Mouse (Mus musculus) heart, embryonic 13.5 days (tissue): Measurements from ENCODE around the gene Kcnd2. TPM values are rescaled to one million over a fixed set of nuclear protein-coding genes. Genes with fewer than 3 reads are reported as not detected.

Source experiments
- ATAC-seq: fragments of 200-750 bp; cut with Nextera tagmentation; 2 replicates; pipeline ENCODE4 v1.8.0; 2017; ENCODE audit warnings: moderate TSS enrichment; ENCODE audit not compliant: insufficient number of reproducible peaks, low FRiP score, low TSS enrichment; ENCODE audit errors: extremely low read depth
- H3K27ac ChIP-seq: fragments of 300-500 bp; sonication (generic); replicated peaks from 2 replicates; pipeline ENCODE4 v1.5.1; 2015; ENCODE audit warnings: moderate library complexity, mild to moderate bottlenecking, inconsistent platforms
- H3K27me3 ChIP-seq: fragments of 300-500 bp; sonication (generic); replicated peaks from 2 replicates; pipeline ENCODE4 v1.6.1; 2015; ENCODE audit warnings: mild to moderate bottlenecking, inconsistent platforms
- H3K36me3 ChIP-seq: fragments of 300-500 bp; sonication (generic); 2 replicates; pipeline ENCODE4 v1.6.1; 2015; ENCODE audit warnings: mild to moderate bottlenecking, inconsistent platforms
- H3K4me1 ChIP-seq: fragments of 300-500 bp; sonication (generic); 2 replicates; pipeline ENCODE4 v1.6.1; 2015; ENCODE audit warnings: inconsistent platforms
- H3K4me2 ChIP-seq: fragments of 300-500 bp; sonication (generic); 2 replicates; pipeline ENCODE4 v1.6.1; 2015; ENCODE audit warnings: inconsistent platforms, mild to moderate bottlenecking, moderate library complexity
- H3K4me3 ChIP-seq: fragments of 300-500 bp; sonication (generic); 2 replicates; pipeline ENCODE4 v1.5.1; 2015; ENCODE audit warnings: moderate library complexity, mild to moderate bottlenecking, inconsistent platforms
- H3K9ac ChIP-seq: fragments of 300-500 bp; sonication (generic); 2 replicates; pipeline ENCODE4 v1.6.1; 2015; ENCODE audit warnings: inconsistent platforms, mild to moderate bottlenecking, moderate library complexity
- H3K9me3 ChIP-seq: fragments of 300-500 bp; sonication (generic); 2 replicates; pipeline ENCODE4 v1.6.1; 2016; ENCODE audit warnings: inconsistent platforms
- WGBS: fragments of 180-500 bp; shearing (Covaris S2); methylation state at CpG from one replicate; pipeline ENCODE4 v1.1.7; 2015; ENCODE audit warnings: mixed read lengths; 5-methylcytosine and 5-hydroxymethylcytosine counted together
- polyA plus RNA-seq: library from polyadenylated mRNA; unstranded; fragments of >200 nt; fragmentation: Nextera tagmentation; extraction: Ambion mirVana; gene quantifications from 2 replicates; pipeline ENCODE4 v1.2.1, GENCODE M21; 2015

Gene Kcnd2
- polyA plus RNA-seq, result 1.6 and 2.0 TPM in 2 replicates

DNA sequence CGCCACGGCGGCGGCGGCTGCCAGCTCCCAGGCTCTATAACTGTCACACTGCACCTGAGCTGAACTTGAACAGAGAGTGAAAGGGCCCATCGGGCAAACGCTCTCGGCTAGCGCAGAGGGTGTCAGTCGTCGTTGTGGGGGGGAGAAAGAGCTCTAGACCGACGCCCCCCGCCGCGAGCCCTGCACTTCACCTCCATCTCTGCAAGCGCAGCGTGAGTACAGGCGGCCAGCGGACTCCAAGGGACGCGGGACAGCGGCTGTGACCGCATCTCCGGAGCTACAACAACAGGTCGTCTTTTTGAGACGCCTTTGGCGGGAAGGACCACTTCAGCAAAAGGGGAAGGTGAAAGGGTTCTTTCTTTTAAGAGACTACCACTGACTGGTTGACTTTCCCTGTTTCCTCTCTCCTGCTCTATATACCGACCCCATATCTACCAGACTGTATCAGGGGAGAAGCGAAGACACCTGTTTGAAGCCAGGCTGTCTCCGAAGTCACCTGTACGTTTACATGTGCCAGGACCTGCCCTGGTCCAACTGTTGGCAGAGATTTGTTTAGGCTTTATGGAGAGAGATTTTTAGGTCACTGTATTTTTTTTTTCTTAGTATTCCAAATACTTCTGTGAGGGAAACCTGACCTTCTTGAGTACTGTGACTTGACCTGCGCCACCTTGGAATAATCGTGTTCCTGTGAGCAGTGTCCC lies at the start of gene Kcnd2:
TSS of gene Kcnd2 (plus strand) at position 13 of the 701 bp plus-strand sequence.
- Histone ChIP-seq H3K4me2 (peak within 1 kb of the TSS; percentile 96), H3K9ac (peak within 1 kb of the TSS; percentile 85), H3K4me1 (peaks cover 4% of the 10 kb centered on the region), H3K27ac (0 out of 2 replicates have a peak within 1 kb of the TSS, but pooled peaks have one; percentile 12), H3K9me3 (no peaks in the 10 kb centered on the region), H3K36me3 (no peaks in the 10 kb centered on the region), H3K27me3 (peaks cover 24% of the 10 kb centered on the region), H3K4me3 (peak within 1 kb of the TSS; percentile 80)
- no peak for ATAC-seq
- 10% methylated on average over 33 of the region's 34 CpGs for WGBS

- Histone ChIP-seq H3K27ac (no peak overlapping the region), H3K4me1 (no peaks in the 10 kb centered on the region), H3K27me3 (no peaks in the 10 kb centered on the region), H3K4me2 (no peak overlapping the region), H3K36me3 (no peaks in the 10 kb centered on the region), H3K4me3 (no peak overlapping the region), H3K9ac (no peak overlapping the region), H3K9me3 (no peaks in the 10 kb centered on the region)
- 68% methylated on average over 1 of the region's 1 CpGs for WGBS
- ATAC-seq, result no peak
These were observed 48.7 kb upstream of the Kcnd2 start for GRCm38 (mm10) chr6:21166611-21167010.

- H3K9ac ChIP-seq, result no peak overlapping the region
- 52% methylated on average over 2 of the region's 2 CpGs for WGBS
- no peaks in the 10 kb centered on the region for H3K27me3 ChIP-seq
- H3K27ac ChIP-seq, result no peak overlapping the region
- no peak for ATAC-seq
- no peak overlapping the region for H3K4me2 ChIP-seq
- H3K4me3 ChIP-seq, result no peak overlapping the region
- no peaks in the 10 kb centered on the region for H3K4me1 ChIP-seq
- peaks cover 6% of the 10 kb centered on the region; the same call in 1 of the 2 replicates for H3K9me3 ChIP-seq
- no peaks in the 10 kb centered on the region for H3K36me3 ChIP-seq
These were observed 20.0 kb upstream of the Kcnd2 start for GRCm38 (mm10) chr6:21195341-21195740.

DNA sequence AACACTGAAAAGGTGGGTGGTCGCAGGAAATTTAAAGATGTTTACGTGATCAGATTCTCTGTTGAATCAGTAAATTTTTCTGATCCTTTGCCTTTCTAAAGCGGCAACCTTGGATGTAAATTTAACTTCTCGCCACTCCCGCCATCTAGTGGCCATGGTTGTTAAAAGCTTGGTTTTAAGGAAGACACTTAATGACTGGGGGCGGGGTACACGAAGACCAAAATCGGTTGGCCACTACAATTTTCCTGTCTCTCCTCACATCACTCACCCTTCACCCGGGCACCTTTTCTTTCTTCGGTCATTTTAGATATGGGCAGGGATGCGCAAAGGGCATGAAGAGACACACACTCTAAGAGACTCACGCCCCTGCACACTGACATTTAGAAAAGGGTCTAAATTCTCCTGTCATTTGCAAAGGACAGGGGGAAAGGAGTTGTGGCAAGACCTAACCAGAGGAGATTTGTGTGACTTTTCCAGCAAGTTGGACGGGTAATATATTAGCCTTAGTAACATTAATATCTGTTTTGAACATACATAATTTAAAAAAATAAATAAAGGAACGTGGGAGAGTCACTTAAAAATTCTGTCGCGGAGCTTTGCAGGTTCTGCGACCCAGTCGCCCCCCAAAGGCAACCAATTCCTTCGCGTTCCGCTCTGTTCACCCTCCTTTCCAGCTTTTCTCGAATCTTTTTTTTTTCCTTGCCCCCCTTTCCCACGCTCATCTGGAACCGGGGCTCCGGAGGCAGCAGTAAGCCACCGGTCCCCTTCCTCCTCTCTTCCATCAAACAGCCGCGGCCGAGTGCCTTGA lies 1.2 kb upstream of the Kcnd2 start:
- Histone ChIP-seq H3K9ac (peak overlapping the region; percentile 85), H3K9me3 (no peaks in the 10 kb centered on the region), H3K4me3 (peak overlapping the region; percentile 80), H3K27ac (no peak overlapping the region), H3K27me3 (peaks cover 24% of the 10 kb centered on the region), H3K4me2 (peak overlapping the region; percentile 96), H3K4me1 (peaks cover 4% of the 10 kb centered on the region), H3K36me3 (no peaks in the 10 kb centered on the region)
- 2% methylated on average over 29 of the region's 29 CpGs for WGBS
- no peak for ATAC-seq

GRCm38 (mm10) chr6:21214673-21215490 lies 421 bp upstream of the Kcnd2 start:
- Histone ChIP-seq H3K36me3 (no peaks in the 10 kb centered on the region), H3K27ac (0 out of 2 replicates have a peak overlapping the region, but pooled peaks have one; percentile 12), H3K9me3 (no peaks in the 10 kb centered on the region), H3K4me3 (peak overlapping the region; percentile 80), H3K9ac (peak overlapping the region; percentile 85), H3K27me3 (peaks cover 24% of the 10 kb centered on the region), H3K4me1 (peaks cover 4% of the 10 kb centered on the region), H3K4me2 (peak overlapping the region; percentile 96)
- no peak for ATAC-seq
- WGBS, result under 1% methylated on average over 53 of the region's 83 CpGs

DNA sequence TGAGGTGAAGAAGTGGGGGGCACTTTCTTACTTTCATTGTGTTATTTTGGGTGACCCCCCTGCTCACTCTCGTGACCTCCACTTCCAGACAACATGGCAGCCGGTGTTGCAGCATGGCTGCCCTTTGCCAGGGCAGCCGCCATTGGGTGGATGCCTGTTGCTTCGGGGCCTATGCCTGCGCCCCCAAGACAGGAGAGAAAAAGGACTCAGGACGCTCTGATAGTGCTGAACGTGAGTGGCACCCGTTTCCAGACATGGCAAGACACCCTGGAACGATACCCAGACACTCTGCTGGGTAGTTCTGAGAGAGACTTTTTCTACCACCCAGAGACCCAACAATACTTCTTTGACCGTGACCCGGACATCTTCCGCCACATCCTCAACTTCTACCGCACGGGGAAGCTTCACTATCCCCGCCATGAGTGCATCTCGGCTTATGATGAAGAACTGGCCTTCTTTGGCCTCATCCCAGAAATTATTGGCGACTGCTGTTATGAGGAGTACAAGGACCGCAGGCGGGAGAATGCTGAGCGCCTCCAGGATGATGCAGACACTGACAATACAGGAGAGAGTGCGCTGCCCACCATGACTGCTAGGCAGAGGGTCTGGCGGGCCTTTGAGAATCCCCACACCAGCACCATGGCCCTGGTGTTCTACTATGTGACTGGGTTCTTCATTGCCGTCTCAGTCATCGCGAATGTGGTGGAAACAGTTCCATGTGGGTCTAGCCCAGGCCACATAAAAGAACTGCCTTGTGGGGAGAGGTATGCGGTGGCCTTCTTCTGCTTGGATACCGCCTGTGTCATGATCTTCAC lies 1.1 kb downstream of the Kcnd2 start:
- H3K27ac ChIP-seq, result no peak overlapping the region
- H3K4me1 ChIP-seq, result peaks cover 4% of the 10 kb centered on the region
- no peak overlapping the region for H3K9ac ChIP-seq
- peaks cover 24% of the 10 kb centered on the region for H3K27me3 ChIP-seq
- H3K4me3 ChIP-seq, result no peak overlapping the region
- no peaks in the 10 kb centered on the region for H3K36me3 ChIP-seq
- H3K4me2 ChIP-seq, result peak overlapping the region; percentile 96
- ATAC-seq, result no peak
- 86% methylated on average over 27 of the region's 27 CpGs for WGBS
- no peaks in the 10 kb centered on the region for H3K9me3 ChIP-seq

GRCm38 (mm10) chr6:21217156-21217555 lies 1.9 kb downstream of the Kcnd2 start:
- Histone ChIP-seq H3K36me3 (no peaks in the 10 kb centered on the region), H3K4me1 (peaks cover 4% of the 10 kb centered on the region), H3K4me3 (no peak overlapping the region), H3K27me3 (peaks cover 24% of the 10 kb centered on the region), H3K9ac (no peak overlapping the region), H3K27ac (no peak overlapping the region), H3K9me3 (no peaks in the 10 kb centered on the region), H3K4me2 (no peak overlapping the region)
- no peak for ATAC-seq
- 86% methylated on average over 10 of the region's 10 CpGs for WGBS

GRCm38 (mm10) chr6:21226124-21226523 lies 10.8 kb downstream of the Kcnd2 start:
- peak overlapping the region; percentile 51 for H3K4me2 ChIP-seq
- WGBS, result 84% methylated on average over 4 of the region's 4 CpGs

GRCm38 (mm10) chr6:21259031-21259430 lies 43.7 kb downstream of the Kcnd2 start:
- ATAC-seq, result no peak
- H3K9ac ChIP-seq, result no peak overlapping the region
- H3K4me1 ChIP-seq, result 0 out of 2 replicates have a peak, but pooled peaks cover 2% of the 10 kb centered on the region
- H3K27me3 ChIP-seq, result no peaks in the 10 kb centered on the region
- H3K4me3 ChIP-seq, result no peak overlapping the region
- H3K27ac ChIP-seq, result no peak overlapping the region
- 49% methylated on average over 5 of the region's 5 CpGs for WGBS
- no peak overlapping the region for H3K4me2 ChIP-seq
- H3K36me3 ChIP-seq, result no peaks in the 10 kb centered on the region
- H3K9me3 ChIP-seq, result no peaks in the 10 kb centered on the region

More at GRCm38 (mm10) chr6:21226124-21226523, 10.8 kb downstream of the Kcnd2 start:
- H3K27me3 ChIP-seq, result no peaks in the 10 kb centered on the region
- no peaks in the 10 kb centered on the region for H3K36me3 ChIP-seq
- H3K27ac ChIP-seq, result no peak overlapping the region
- ATAC-seq, result no peak
- H3K9me3 ChIP-seq, result no peaks in the 10 kb centered on the region
- H3K4me3 ChIP-seq, result no peak overlapping the region
- no peak overlapping the region for H3K9ac ChIP-seq
- H3K4me1 ChIP-seq, result no peaks in the 10 kb centered on the region

- H3K9me3 ChIP-seq, result no peaks in the 10 kb centered on the region
- no peaks in the 10 kb centered on the region for H3K36me3 ChIP-seq
- H3K27me3 ChIP-seq, result 0 out of 2 replicates have a peak, but pooled peaks cover 4% of the 10 kb centered on the region
- peaks cover 7% of the 10 kb centered on the region for H3K4me1 ChIP-seq
- H3K4me3 ChIP-seq, result no peak overlapping the region
- no peak overlapping the region; the same call in 1 of the 2 replicates for H3K4me2 ChIP-seq
- no peak overlapping the region for H3K27ac ChIP-seq
- ATAC-seq, result no peak
- H3K9ac ChIP-seq, result no peak overlapping the region
- 27% methylated on average over 2 of the region's 2 CpGs for WGBS
These were observed 52.6 kb downstream of the Kcnd2 start for GRCm38 (mm10) chr6:21267897-21268296.
